Mouse (Mus musculus) thymus, postnatal 25 days (tissue): ENCODE results near the gene Ltbp2.

ENCODE experiments used
- DNase-seq: peaks from one replicate; pipeline ENCODE4 v3.0.0; 2022

Ltbp2 gene

GRCm38 (mm10) chr12:84876481-84877121 lies at the start of gene Ltbp2:
Ltbp2 (minus strand) TSS chr12:84876532.
- peak; percentile 90 for DNase-seq

GRCm38 (mm10) chr12:84924324-84924723 lies 48.0 kb upstream of the Ltbp2 start:
- DNase-seq = no peak

- DNase-seq = no peak
Observed at GRCm38 (mm10) chr12:84921881-84922419, 45.6 kb upstream of the Ltbp2 start.

GRCm38 (mm10) chr12:84918809-84919208 lies 42.5 kb upstream of the Ltbp2 start:
- DNase-seq = no peak

- no peak for DNase-seq
Observed at GRCm38 (mm10) chr12:84917799-84918198, 41.5 kb upstream of the Ltbp2 start.

- DNase-seq = no peak
Observed at GRCm38 (mm10) chr12:84914959-84915358, 38.6 kb upstream of the Ltbp2 start.

- no peak for DNase-seq
Observed at GRCm38 (mm10) chr12:84912652-84913104, 36.3 kb upstream of the Ltbp2 start.

- DNase-seq = no peak
Observed at GRCm38 (mm10) chr12:84911640-84912039, 35.3 kb upstream of the Ltbp2 start.

GRCm38 (mm10) chr12:84910066-84910465 lies 33.7 kb upstream of the Ltbp2 start:
- no peak for DNase-seq

GRCm38 (mm10) chr12:84907627-84908480 lies 31.5 kb upstream of the Ltbp2 start:
- no peak for DNase-seq

GRCm38 (mm10) chr12:84907024-84907626 lies 30.8 kb upstream of the Ltbp2 start:
- DNase-seq = no peak

- DNase-seq = no peak
Observed at GRCm38 (mm10) chr12:84904399-84904798, 28.1 kb upstream of the Ltbp2 start.

GRCm38 (mm10) chr12:84900317-84900716 lies 24.0 kb upstream of the Ltbp2 start:
- DNase-seq = no peak

- no peak for DNase-seq
Observed at GRCm38 (mm10) chr12:84897322-84897721, 21.0 kb upstream of the Ltbp2 start.

- DNase-seq = no peak
Observed at GRCm38 (mm10) chr12:84896235-84896634, 19.9 kb upstream of the Ltbp2 start.

GRCm38 (mm10) chr12:84893648-84894628 lies 17.6 kb upstream of the Ltbp2 start:
- no peak for DNase-seq

- no peak for DNase-seq
Observed at GRCm38 (mm10) chr12:84890289-84890688, 14.0 kb upstream of the Ltbp2 start.

- DNase-seq = no peak
Observed at GRCm38 (mm10) chr12:84885107-84885876, 9.0 kb upstream of the Ltbp2 start.

- DNase-seq = no peak
Observed at GRCm38 (mm10) chr12:84884423-84885076, 8.2 kb upstream of the Ltbp2 start.

GRCm38 (mm10) chr12:84882796-84883195 lies 6.5 kb upstream of the Ltbp2 start:
- no peak for DNase-seq

- no peak for DNase-seq
Observed at GRCm38 (mm10) chr12:84880091-84880490, 3.8 kb upstream of the Ltbp2 start.
